Mouse (Mus musculus) CH12.LX (cell line): ENCODE measurements around the gene Slc2a8.

ENCODE experiments used
- BHLHE40 ChIP-seq: IDR thresholded peaks from 2 replicates; pipeline ENCODE4 v1.6.1; 2011; ENCODE audit warnings: mild to moderate bottlenecking, low read depth, low read length, improper control_type of control experiment
- CHD2 ChIP-seq: IDR thresholded peaks from 2 replicates; pipeline ENCODE4 v1.6.1; 2011; ENCODE audit warnings: low read length, improper control_type of control experiment
- CTCF ChIP-seq, 2 experiments: IDR thresholded peaks in 1 of 2; conservative IDR thresholded peaks in 1 of 2; 2 replicates each; pipeline ENCODE4 v1.5.1; 2011 to 2012; ENCODE audit warnings: low read depth in 2 of 2, low read length in 2 of 2, improper control_type of control experiment in 1 of 2, inconsistent platforms in 1 of 2, mild to moderate bottlenecking in 1 of 2, moderate library complexity in 1 of 2
- E2F4 ChIP-seq: IDR thresholded peaks from 2 replicates; pipeline ENCODE4 v1.6.1; 2011; ENCODE audit warnings: low read depth, low read length, improper control_type of control experiment; ENCODE audit not compliant: insufficient replicate concordance
- EP300 ChIP-seq: IDR thresholded peaks from 2 replicates; pipeline ENCODE4 v1.6.1; 2011; ENCODE audit warnings: low read length, improper control_type of control experiment
- MAZ ChIP-seq: IDR thresholded peaks from 2 replicates; pipeline ENCODE4 v1.6.1; 2012; ENCODE audit warnings: low read depth, mild to moderate bottlenecking, inconsistent platforms, low read length, improper control_type of control experiment, moderate library complexity
- MEF2A ChIP-seq: IDR thresholded peaks from 2 replicates; pipeline ENCODE4 v1.6.1; 2014; ENCODE audit warnings: low read depth, mild to moderate bottlenecking, inconsistent platforms, low read length, improper control_type of control experiment, borderline replicate concordance
- NRF1 ChIP-seq: IDR thresholded peaks from 2 replicates; pipeline ENCODE4 v1.6.1; 2014; ENCODE audit warnings: low read depth, mild to moderate bottlenecking, inconsistent platforms, low read length, improper control_type of control experiment, moderate library complexity
- POLR2A ChIP-seq: IDR thresholded peaks from 2 replicates; pipeline ENCODE4 v1.6.1; 2011; ENCODE audit warnings: low read depth, mild to moderate bottlenecking, improper control_type of control experiment, low read length
- TBP ChIP-seq: conservative IDR thresholded peaks from 2 replicates; pipeline ENCODE4 v1.6.1; 2011; ENCODE audit warnings: low read depth, low read length, improper control_type of control experiment
- USF1 ChIP-seq: IDR thresholded peaks from 2 replicates; pipeline ENCODE4 v1.6.1; 2014; ENCODE audit warnings: low read depth, mild to moderate bottlenecking, inconsistent platforms, low read length, improper control_type of control experiment
- ZKSCAN1 ChIP-seq: IDR thresholded peaks from 2 replicates; pipeline ENCODE4 v1.6.1; 2012; ENCODE audit warnings: low read depth, inconsistent platforms, low read length, improper control_type of control experiment, borderline replicate concordance

DNA sequence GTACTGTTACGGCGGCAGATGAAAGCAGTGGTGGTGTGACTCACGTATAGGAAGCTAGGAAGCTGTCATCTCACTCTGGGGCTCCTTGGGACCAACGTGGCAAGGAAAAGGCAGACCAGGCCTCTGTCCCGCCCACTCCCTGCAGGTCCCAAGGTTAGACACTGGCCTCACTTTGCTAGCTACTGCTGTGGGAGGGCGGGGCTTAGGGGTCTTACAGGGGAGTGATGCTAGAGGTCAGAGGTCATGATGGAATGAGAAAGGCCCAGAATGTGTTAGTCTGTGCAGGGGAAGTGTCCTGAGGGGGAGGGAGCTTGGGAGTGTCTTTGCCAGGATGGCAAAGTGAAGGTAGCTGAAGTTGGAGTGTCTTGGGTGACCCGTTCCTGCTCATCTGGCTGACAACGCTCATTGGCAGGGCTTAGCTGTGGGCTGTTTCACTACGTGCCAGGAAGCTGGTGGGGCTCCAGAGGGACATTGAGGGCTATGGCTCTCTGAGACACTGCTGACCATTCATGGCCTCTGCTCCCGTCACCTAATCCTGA, 57.5 kb downstream of the Slc2a8 start:
- no peak for TF ChIP-seq BHLHE40
- TF ChIP-seq POLR2A: no peak
- TF ChIP-seq EP300: no peak
- no peak for TF ChIP-seq ZKSCAN1
- TF ChIP-seq USF1: no peak
- TF ChIP-seq CTCF (conservative IDR thresholded peaks at IDR 0.05 in 1 of 2, IDR thresholded peaks at IDR 0.05 in 1 of 2; ENCODE audit: low read depth in 2 of 2, low read length in 2 of 2): no peak
- TF ChIP-seq CHD2: no peak
- no peak for TF ChIP-seq MEF2A
- TF ChIP-seq NRF1: no peak
- TF ChIP-seq E2F4: no peak
- no peak for TF ChIP-seq MAZ
- no peak for TF ChIP-seq TBP
